Mouse (Mus musculus): Measurements from ENCODE around the gene Srpk2.

DNA sequence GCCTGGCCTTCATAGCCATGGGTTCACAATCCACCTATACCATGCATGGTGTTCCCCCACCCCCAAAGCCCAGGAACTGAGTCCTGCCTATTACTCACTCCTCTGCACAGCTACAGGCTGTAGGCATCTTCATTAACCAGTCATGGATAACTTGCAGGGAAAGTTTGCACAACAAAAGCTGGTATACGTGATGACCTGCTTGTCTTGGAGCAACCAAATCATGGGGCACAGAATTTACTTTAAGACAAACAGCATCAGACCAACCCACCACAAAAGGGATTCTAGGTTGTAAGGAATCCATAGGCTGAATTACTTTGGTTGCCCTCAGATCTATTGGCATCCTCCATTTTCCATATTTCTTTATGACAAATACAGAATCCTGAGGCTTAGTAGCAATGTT lies 13.0 kb upstream of the Srpk2 start:
- TF ChIP-seq CTCF (IDR thresholded peaks at IDR 0.05; ENCODE audit: extremely low read depth, insufficient read length, insufficient replicate concordance, low read depth, low read length): no peak
- no peak for TF ChIP-seq POLR2A (IDR thresholded peaks at IDR 0.05; ENCODE audit: low read depth, low read length)

Data from small intestine, adult 2 months (tissue).